Mouse (Mus musculus) neural tube, embryonic 12.5 days (tissue): ENCODE measurements around the gene Tmem125. TPM values are rescaled to one million over a fixed set of nuclear protein-coding genes. Genes with fewer than 3 reads are reported as not detected.
A peak's percentile ranks its signal among the peaks of the same experiment; 100 is the strongest.

Experiments used
- ATAC-seq: fragments of 200-750 bp; cut with Nextera tagmentation; 2 replicates; pipeline ENCODE4 v1.8.0; 2017; ENCODE audit warnings: low read depth, mild to moderate bottlenecking, moderate TSS enrichment, moderate library complexity; ENCODE audit not compliant: low FRiP score
- H3K27ac ChIP-seq: fragments of 300-500 bp; sonication (generic); 2 replicates; pipeline ENCODE4 v1.5.1; 2016
- H3K27me3 ChIP-seq: fragments of 300-500 bp; sonication (generic); replicated peaks from 2 replicates; pipeline ENCODE4 v1.6.1; 2016; ENCODE audit warnings: mild to moderate bottlenecking
- H3K36me3 ChIP-seq: fragments of 300-500 bp; sonication (generic); 2 replicates; pipeline ENCODE4 v1.6.1; 2016; ENCODE audit warnings: mild to moderate bottlenecking
- H3K4me1 ChIP-seq: fragments of 300-500 bp; sonication (generic); 2 replicates; pipeline ENCODE4 v1.6.1; 2016
- H3K4me2 ChIP-seq: fragments of 300-500 bp; sonication (generic); replicated peaks from 2 replicates; pipeline ENCODE4 v1.6.1; 2016; ENCODE audit warnings: mild to moderate bottlenecking
- H3K4me3 ChIP-seq: fragments of 300-500 bp; sonication (generic); 2 replicates; pipeline ENCODE4 v1.5.1; 2016
- H3K9ac ChIP-seq: fragments of 300-500 bp; sonication (generic); 2 replicates; pipeline ENCODE4 v1.6.1; 2016; ENCODE audit warnings: mild to moderate bottlenecking
- H3K9me3 ChIP-seq: fragments of 300-500 bp; sonication (generic); 2 replicates; pipeline ENCODE4 v1.6.1; 2016; ENCODE audit warnings: mild to moderate bottlenecking
- WGBS: fragments of 180-500 bp; shearing (Covaris S2); methylation state at CpG from one replicate; pipeline ENCODE4 v1.1.7; 2016; 5-methylcytosine and 5-hydroxymethylcytosine counted together
- polyA plus RNA-seq: library from polyadenylated mRNA; unstranded; fragments of >200 nt; fragmentation: Nextera tagmentation; extraction: Ambion mirVana; gene quantifications from 2 replicates; pipeline ENCODE4 v1.2.1, GENCODE M21; 2016

The Tmem125 gene
- polyA plus RNA-seq, result 0.23 TPM in 1 of 2 replicates, not detected in the other

GRCm38 (mm10) chr4:118543592-118544260 lies at the start of gene Tmem125:
Tmem125 (minus strand) TSS chr4:118544044.
- no peak within 1 kb of the TSS; the same call in 1 of the 2 replicates for H3K9ac ChIP-seq
- H3K4me1 ChIP-seq, result no peaks in the 10 kb centered on the region
- no peaks in the 10 kb centered on the region for H3K36me3 ChIP-seq
- peaks cover 7% of the 10 kb centered on the region; the same call in 1 of the 2 replicates for H3K27me3 ChIP-seq
- WGBS, result 1% methylated on average over 24 of the region's 24 CpGs
- H3K4me3 ChIP-seq, result peak within 1 kb of the TSS; percentile 8; the same call in 1 of the 2 replicates
- no peak within 1 kb of the TSS for H3K27ac ChIP-seq
- ATAC-seq, result peak; percentile 53; the same call in 1 of the 2 replicates
- no peaks in the 10 kb centered on the region for H3K9me3 ChIP-seq
- peak within 1 kb of the TSS; percentile 56 for H3K4me2 ChIP-seq

- no peaks in the 10 kb centered on the region for H3K4me1 ChIP-seq
- H3K9me3 ChIP-seq, result no peaks in the 10 kb centered on the region
- peak overlapping the region; percentile 20; the same call in 1 of the 2 replicates for H3K4me2 ChIP-seq
- H3K36me3 ChIP-seq, result no peaks in the 10 kb centered on the region
- no peaks in the 10 kb centered on the region; the same call in 1 of the 2 replicates for H3K27me3 ChIP-seq
- WGBS, result 12% methylated on average over 7 of the region's 7 CpGs
- no peak overlapping the region for H3K9ac ChIP-seq
- H3K4me3 ChIP-seq, result no peak overlapping the region
- no peak for ATAC-seq
- no peak overlapping the region for H3K27ac ChIP-seq
Measured at GRCm38 (mm10) chr4:118589733-118590130, 45.9 kb upstream of the Tmem125 start.

GRCm38 (mm10) chr4:118589053-118589732 lies 45.3 kb upstream of the Tmem125 start:
- Histone ChIP-seq H3K4me3 (no peak overlapping the region), H3K27ac (no peak overlapping the region), H3K27me3 (no peaks in the 10 kb centered on the region; the same call in 1 of the 2 replicates), H3K9me3 (no peaks in the 10 kb centered on the region), H3K9ac (no peak overlapping the region), H3K36me3 (no peaks in the 10 kb centered on the region), H3K4me2 (peak overlapping the region; percentile 20; the same call in 1 of the 2 replicates), H3K4me1 (no peaks in the 10 kb centered on the region)
- ATAC-seq, result no peak
- WGBS, result 72% methylated on average over 12 of the region's 12 CpGs

- 95% methylated on average over 8 of the region's 8 CpGs for WGBS
- no peaks in the 10 kb centered on the region for H3K9me3 ChIP-seq
- no peak overlapping the region for H3K27ac ChIP-seq
- no peak overlapping the region for H3K4me2 ChIP-seq
- no peak overlapping the region for H3K4me3 ChIP-seq
- H3K4me1 ChIP-seq, result no peaks in the 10 kb centered on the region
- no peak overlapping the region for H3K9ac ChIP-seq
- H3K27me3 ChIP-seq, result no peaks in the 10 kb centered on the region
- ATAC-seq, result no peak
- no peaks in the 10 kb centered on the region for H3K36me3 ChIP-seq
Measured at GRCm38 (mm10) chr4:118582629-118583028, 38.8 kb upstream of the Tmem125 start.

GRCm38 (mm10) chr4:118581508-118581907 lies 37.7 kb upstream of the Tmem125 start:
- ATAC-seq, result no peak
- no peaks in the 10 kb centered on the region for H3K9me3 ChIP-seq
- 0 out of 2 replicates have a peak, but pooled peaks cover 3% of the 10 kb centered on the region for H3K27me3 ChIP-seq
- H3K4me1 ChIP-seq, result no peaks in the 10 kb centered on the region
- H3K27ac ChIP-seq, result no peak overlapping the region
- 45% methylated on average over 11 of the region's 11 CpGs for WGBS
- no peaks in the 10 kb centered on the region for H3K36me3 ChIP-seq
- H3K4me2 ChIP-seq, result no peak overlapping the region
- no peak overlapping the region for H3K9ac ChIP-seq
- H3K4me3 ChIP-seq, result no peak overlapping the region

GRCm38 (mm10) chr4:118579313-118579712 lies 35.5 kb upstream of the Tmem125 start:
- Histone ChIP-seq H3K27ac (no peak overlapping the region), H3K9me3 (no peaks in the 10 kb centered on the region)
- WGBS, result 62% methylated on average over 13 of the region's 13 CpGs

GRCm38 (mm10) chr4:118576097-118576496 lies 32.3 kb upstream of the Tmem125 start:
- Histone ChIP-seq H3K4me1 (no peaks in the 10 kb centered on the region), H3K9me3 (no peaks in the 10 kb centered on the region), H3K27ac (no peak overlapping the region), H3K36me3 (no peaks in the 10 kb centered on the region), H3K27me3 (peaks cover 3% of the 10 kb centered on the region; the same call in 1 of the 2 replicates), H3K4me3 (no peak overlapping the region), H3K9ac (no peak overlapping the region), H3K4me2 (no peak overlapping the region)
- 9% methylated on average over 6 of the region's 6 CpGs for WGBS
- ATAC-seq, result peak; percentile 55; the same call in 1 of the 2 replicates

More at GRCm38 (mm10) chr4:118579313-118579712, 35.5 kb upstream of the Tmem125 start:
- H3K36me3 ChIP-seq, result no peaks in the 10 kb centered on the region
- no peak overlapping the region for H3K9ac ChIP-seq
- no peak for ATAC-seq
- H3K4me2 ChIP-seq, result no peak overlapping the region
- no peaks in the 10 kb centered on the region for H3K4me1 ChIP-seq
- H3K27me3 ChIP-seq, result 0 out of 2 replicates have a peak, but pooled peaks cover 3% of the 10 kb centered on the region
- H3K4me3 ChIP-seq, result no peak overlapping the region

- no peaks in the 10 kb centered on the region for H3K36me3 ChIP-seq
- WGBS, result 86% methylated on average over 14 of the region's 15 CpGs
- no peak overlapping the region for H3K4me2 ChIP-seq
- H3K4me1 ChIP-seq, result no peaks in the 10 kb centered on the region
- no peak overlapping the region for H3K9ac ChIP-seq
- H3K27ac ChIP-seq, result no peak overlapping the region
- ATAC-seq, result no peak
- no peaks in the 10 kb centered on the region; the same call in 1 of the 2 replicates for H3K27me3 ChIP-seq
- no peaks in the 10 kb centered on the region for H3K9me3 ChIP-seq
- H3K4me3 ChIP-seq, result no peak overlapping the region
Measured at GRCm38 (mm10) chr4:118571441-118571840, 27.6 kb upstream of the Tmem125 start.

- Histone ChIP-seq H3K27me3 (no peaks in the 10 kb centered on the region; the same call in 1 of the 2 replicates), H3K4me1 (no peaks in the 10 kb centered on the region), H3K4me3 (no peak overlapping the region), H3K9me3 (no peaks in the 10 kb centered on the region), H3K9ac (no peak overlapping the region), H3K27ac (no peak overlapping the region), H3K4me2 (no peak overlapping the region), H3K36me3 (no peaks in the 10 kb centered on the region)
- whole genome bisulfite sequencing, result 77% methylated on average over 23 of the region's 23 CpGs
- ATAC-seq, result no peak
Measured at GRCm38 (mm10) chr4:118569320-118569719, 25.5 kb upstream of the Tmem125 start.

- H3K27me3 ChIP-seq, result no peaks in the 10 kb centered on the region; the same call in 1 of the 2 replicates
- no peaks in the 10 kb centered on the region for H3K36me3 ChIP-seq
- H3K27ac ChIP-seq, result no peak overlapping the region
- no peak for ATAC-seq
- no peak overlapping the region for H3K9ac ChIP-seq
- no peaks in the 10 kb centered on the region for H3K4me1 ChIP-seq
- H3K9me3 ChIP-seq, result no peaks in the 10 kb centered on the region
- WGBS, result 80% methylated on average over 10 of the region's 10 CpGs
- no peak overlapping the region for H3K4me3 ChIP-seq
- H3K4me2 ChIP-seq, result no peak overlapping the region
Measured at GRCm38 (mm10) chr4:118568709-118569108, 24.9 kb upstream of the Tmem125 start.

GRCm38 (mm10) chr4:118566161-118566676 lies 22.4 kb upstream of the Tmem125 start:
- H3K4me3 ChIP-seq, result no peak overlapping the region
- no peak for ATAC-seq
- WGBS, result 34% methylated on average over 7 of the region's 7 CpGs
- H3K4me1 ChIP-seq, result no peaks in the 10 kb centered on the region
- H3K27ac ChIP-seq, result no peak overlapping the region
- H3K4me2 ChIP-seq, result no peak overlapping the region
- no peak overlapping the region for H3K9ac ChIP-seq
- H3K9me3 ChIP-seq, result peaks cover 4% of the 10 kb centered on the region; the same call in 1 of the 2 replicates
- H3K27me3 ChIP-seq, result no peaks in the 10 kb centered on the region
- no peaks in the 10 kb centered on the region for H3K36me3 ChIP-seq

GRCm38 (mm10) chr4:118564926-118565279 lies 21.1 kb upstream of the Tmem125 start:
- Histone ChIP-seq H3K27me3 (no peaks in the 10 kb centered on the region), H3K9me3 (peaks cover 4% of the 10 kb centered on the region; the same call in 1 of the 2 replicates), H3K9ac (no peak overlapping the region), H3K4me3 (no peak overlapping the region), H3K4me1 (no peaks in the 10 kb centered on the region), H3K36me3 (no peaks in the 10 kb centered on the region), H3K27ac (no peak overlapping the region), H3K4me2 (no peak overlapping the region)
- no peak for ATAC-seq
- 71% methylated on average over 3 of the region's 3 CpGs for WGBS
